Mouse (Mus musculus): ENCODE data around the gene Cyp4v3.
"Not testable (repeated sequence)": the region's sequence is repeated elsewhere in the genome, so short reads cannot be mapped to it uniquely, and the experiment has no call there.

Cyp4v3 gene

DNA sequence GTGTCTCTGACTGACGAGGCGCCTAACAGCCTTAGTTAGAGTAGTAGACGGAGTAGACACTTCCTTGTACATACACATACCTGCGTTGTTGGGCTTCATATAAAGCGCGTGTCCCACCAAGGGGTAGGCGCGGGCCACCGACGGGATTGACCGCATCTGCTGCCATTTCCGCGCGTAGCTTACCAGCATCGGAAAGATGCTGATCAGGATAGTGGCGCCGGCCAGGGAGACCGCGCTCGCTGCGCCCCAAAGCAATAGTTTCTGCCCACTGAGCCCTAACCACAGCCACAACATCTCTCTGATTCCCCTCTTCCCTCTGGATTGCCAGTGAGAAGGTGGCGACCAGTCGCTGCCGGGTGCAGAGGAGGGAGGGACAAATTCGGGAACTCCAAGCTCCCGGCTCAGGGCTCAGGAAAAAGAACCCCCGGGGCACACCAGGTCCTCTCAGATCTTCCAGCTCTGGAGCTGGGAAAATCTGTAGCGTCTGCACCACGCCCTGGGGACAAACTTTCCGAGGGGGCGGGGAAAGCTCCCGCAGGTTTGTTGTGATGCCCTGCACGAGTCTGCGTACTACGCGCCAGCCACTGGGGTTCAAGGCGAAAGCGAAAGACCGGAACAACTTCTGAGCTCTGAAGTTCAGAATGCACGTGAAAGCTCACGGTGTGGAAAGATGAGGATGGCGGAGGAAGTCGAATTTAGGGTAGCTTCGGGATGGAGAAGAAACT, at the start of gene Cyp4v3:
Gene Cyp4v3, minus strand, starts transcription at position 532 of the 725 bp plus-strand sequence.
- peak; percentile 23 to 66 for DNase-seq (ENCODE audit: low spot score in 2 of 2)

DNA sequence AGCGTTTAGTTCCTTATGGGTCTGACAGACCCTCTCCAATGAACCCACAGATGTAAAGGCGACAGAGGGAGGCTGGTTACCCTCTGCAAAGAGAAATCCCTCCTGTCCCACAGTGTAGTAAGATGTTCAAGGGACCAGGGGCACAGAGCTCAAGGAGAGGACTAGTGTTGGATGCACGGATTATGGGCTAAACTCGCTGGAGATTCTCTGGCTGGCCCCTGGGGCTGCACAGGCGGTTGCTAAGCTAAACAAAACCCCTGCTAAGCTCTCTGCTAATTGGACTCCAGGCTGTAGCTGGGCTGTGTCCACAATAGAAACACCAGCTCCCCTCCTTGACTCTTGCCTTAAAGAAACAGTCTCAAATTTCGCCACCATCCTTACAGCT, 48.9 kb upstream of the Cyp4v3 start, which contains the start of gene Fam149a:
Gene Fam149a, minus strand, starts transcription at position 329 of the 385 bp plus-strand sequence.
- DNase-seq (ENCODE audit: low spot score in 2 of 2): no peak

DNA sequence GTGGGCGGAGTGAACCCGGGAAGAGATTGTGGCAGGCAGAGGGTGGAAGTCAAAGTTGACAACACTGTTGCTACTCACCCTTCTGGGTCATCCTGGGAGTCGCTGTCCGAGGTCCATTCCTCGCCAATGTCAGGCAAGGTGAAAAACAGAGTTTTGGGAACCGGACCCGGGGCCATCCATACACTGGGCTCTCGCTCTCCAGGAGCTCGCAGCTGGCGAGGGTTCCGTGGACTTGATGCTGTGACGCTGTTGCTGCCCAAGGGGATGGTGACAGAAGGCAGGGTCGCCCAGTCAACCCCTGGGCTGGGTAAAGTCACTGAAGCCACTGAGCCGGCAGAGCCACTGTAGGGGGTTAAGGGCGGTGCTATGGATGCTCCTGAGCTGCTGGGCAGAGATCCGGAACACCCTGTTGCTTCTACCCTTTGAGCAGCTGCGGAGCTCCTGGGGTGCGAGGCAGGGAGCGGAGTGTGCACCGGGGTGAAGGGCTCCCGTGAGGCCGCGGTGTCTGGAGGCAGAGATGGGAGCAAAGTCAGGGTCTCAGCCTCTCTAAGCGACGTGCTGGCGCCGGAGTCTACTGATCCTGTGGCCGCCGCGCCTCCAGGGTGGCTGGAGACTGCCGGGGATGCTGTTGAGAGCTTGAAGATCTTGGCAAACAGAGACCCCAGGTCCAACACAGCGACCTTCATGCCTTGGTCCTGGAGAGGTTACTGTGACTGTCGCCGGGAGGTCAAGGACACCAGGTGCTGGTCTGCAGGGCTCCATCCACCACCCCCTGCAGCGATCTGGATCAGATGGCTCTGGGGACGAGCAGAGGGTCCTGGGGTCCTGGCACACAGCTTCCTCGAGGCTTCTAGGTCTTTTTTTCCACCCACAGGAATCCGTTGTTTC, 48.3 kb upstream of the Cyp4v3 start:
- DNase-seq (ENCODE audit: low spot score in 2 of 2): no peak

DNA sequence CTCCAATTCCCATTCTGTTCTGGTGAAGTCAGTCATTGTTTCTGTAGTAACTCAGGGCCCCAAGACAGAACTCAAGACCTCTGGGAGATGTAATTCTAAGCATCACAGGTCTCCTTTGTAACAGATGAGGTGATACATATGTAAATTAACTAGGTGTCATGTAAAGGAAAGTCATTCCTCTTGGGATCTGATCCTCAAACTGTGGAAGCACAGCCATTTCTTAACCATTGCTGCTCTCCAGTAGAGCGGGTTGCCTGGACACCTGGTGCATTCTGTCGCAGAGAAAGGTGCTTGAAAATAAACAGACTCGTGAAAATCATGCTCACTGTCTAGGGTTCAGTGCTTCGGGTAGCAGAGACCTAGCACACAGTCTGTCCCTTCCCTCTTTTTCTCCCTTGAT, 47.6 kb upstream of the Cyp4v3 start:
- DNase-seq (ENCODE audit: low spot score in 2 of 2): no peak

DNA sequence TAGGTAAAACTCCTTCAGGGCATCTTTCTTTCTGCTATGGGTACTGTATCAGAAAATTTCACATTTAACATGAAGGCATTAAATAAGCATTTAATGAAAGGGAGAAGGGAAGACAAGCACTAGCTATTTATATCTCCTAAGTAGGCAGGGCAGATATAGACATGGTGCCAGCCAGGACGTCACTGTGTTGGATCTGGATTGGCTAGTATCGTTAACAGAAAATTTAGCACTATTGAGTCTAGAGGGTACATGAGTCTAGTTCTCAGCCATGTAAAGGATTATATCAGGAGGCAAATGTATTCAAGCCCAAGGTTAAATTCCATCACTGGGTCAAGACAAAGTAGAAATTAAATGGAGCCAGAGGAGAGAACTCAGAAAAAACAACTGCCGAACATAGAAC, 41.1 kb upstream of the Cyp4v3 start:
- DNase-seq (ENCODE audit: low spot score in 2 of 2): no peak

DNA sequence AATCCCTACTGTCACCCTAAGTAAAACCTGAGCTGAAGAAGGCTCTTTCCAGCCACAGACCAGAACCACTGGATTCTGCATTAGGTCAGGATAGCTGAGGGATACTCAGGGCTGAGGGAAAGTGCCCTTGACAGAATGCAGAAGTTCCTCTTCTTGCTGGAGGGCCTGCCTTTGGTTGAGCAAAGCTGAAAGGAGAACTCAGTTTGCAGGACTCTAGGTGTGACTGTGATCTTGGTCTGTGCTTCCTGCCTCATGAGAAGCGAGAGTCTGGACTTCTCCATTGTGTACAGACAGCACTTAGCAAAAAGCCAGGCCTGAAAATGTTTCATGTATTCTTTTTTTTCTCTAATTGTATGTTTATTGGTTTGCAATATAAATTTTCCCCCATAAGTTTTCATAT, 34.1 kb upstream of the Cyp4v3 start:
- no peak for DNase-seq (ENCODE audit: low spot score in 2 of 2)

DNA sequence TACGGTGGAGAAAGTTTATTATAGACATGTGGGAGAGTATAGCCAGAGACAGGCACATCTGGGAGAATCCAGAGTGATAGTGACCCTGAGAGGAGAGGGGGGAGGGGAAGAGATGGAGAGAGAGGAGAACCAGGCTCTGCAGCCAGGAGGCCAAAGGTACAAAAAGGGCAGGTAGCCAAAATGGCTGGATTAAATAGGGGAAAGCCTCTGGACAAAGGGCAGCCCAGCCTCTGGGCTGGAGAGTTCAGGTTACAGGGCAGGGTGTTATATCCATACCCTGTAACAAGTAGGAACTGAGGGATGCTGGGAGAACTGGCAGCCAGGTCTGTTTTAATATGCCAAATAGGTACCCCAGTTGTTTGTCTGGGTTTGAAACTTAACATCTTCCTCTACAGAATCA, 30.2 kb upstream of the Cyp4v3 start:
- no peak for DNase-seq (ENCODE audit: low spot score in 2 of 2)

DNA sequence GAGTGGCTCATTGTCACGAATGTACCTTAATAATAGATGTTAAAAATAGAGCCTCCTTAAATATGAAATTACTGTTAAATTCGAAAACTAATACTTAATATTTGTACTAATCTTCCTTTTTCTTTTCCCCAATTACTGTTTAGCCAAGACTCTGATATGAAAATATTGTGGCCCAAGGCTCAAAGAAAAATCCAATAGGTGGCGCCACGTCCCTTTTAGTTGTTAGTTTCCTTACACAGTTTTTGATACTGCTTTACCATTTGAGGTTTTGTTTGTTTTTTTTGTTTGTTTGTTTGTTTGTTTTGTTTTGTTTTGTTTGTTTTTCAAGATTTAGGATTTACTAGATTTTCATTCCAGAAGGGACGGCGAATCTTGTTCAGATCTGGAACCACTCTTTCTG, 29.3 kb upstream of the Cyp4v3 start:
- peak in 1 of 2 experiments; percentile 31 for DNase-seq (ENCODE audit: low spot score in 2 of 2)

DNA sequence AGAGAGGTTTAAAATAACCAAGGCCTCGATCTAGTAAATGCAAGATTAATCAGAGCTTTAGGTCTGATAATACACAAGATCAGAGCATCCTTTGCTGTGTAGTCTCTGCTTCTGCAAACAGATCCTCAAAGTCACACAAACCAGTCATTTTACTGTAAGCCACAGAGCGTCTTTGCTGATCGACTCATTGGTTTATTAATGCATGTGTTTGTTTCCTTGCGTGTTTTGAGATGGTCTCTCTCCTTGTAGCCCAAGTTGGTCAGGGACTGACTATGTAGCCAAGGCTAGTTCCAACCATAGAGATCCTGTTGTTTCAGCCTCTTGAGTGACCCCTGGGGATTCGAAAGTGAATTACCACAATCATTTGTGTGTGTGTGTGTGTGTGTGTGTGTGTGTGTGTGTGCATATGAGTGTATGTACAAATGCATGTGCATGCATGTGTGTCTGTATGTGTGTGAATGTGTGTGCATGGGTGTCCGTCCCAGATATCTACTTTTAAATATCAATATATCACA, 26.1 kb upstream of the Cyp4v3 start:
- no peak for DNase-seq (ENCODE audit: low spot score in 2 of 2)

DNA sequence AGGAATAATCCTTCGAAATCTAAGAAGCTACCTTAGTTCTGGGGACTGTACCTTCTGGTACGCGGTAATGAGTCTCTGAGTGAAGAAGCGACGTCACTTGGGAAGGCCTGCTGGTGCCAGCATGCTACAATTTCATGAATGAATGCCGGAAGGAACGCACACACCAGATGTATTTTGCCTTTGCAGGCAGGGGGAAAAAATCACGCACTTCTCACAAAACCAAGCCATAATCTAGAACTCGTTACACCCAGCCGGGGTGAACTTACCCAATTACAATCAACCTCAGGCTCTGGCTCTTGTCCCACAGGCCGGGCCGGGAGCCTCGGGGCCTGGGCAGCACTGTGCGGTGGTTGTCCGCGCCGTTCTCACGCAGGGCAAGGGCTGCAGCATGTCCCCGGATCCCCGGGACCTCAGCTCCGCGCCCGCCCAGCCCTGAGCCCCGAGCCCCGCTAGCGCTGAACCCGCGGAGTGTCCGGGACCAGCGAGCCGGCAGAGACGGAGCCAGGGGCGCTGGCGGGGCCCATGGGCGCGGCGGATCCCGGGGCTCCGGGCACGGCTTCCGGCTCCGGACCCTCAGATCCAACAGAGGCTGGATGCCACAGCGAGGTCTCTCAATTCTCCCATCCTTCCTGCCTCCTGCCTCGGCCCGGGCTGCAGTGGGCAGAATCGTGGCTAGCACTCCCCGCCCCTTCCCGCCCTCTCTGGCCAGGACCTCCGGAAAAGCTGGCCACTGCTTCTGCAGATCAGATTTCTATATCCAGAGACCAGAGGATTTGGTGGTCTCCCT, 25.3 kb upstream of the Cyp4v3 start:
- DNase-seq (ENCODE audit: low spot score in 2 of 2): no peak

DNA sequence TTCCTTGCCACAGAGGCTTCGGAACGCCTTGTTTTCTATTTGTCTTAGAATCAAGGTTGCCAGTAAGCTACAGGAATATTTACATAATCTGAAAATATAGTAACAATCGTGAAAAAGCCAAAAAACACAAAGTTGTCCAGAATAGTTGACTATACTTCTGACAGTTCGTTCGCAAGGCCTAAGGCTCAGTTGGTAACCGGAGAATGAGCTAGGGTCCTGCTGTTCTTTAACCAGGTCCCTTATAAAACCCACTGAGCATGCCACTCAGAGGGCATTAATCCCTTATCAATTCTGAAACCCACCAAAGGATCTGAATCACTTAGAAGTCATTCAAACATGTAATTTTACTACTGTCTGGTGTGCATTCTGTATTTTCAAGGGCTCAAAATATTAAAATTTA, 22.8 kb upstream of the Cyp4v3 start:
- no peak for DNase-seq (ENCODE audit: low spot score in 2 of 2)

DNA sequence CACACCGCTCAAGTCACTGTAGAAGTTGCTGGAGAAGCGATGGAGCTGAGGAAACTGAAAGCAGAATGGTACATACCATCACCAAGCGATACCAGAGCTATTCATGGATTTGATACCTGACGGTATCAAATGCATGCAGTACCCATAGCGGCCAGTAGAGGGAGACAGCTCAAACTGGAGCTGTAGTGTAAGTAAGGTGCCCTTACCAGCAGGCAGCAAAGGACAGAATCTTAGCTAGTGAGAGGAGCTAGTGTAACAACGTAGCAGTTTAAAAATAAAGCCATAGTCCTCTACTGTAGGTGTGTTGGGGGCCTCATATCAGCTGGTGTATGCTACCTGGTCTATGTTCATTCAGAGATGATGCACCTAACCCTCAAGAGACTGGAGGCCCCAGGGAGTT, 12.0 kb upstream of the Cyp4v3 start:
- DNase-seq (ENCODE audit: low spot score in 2 of 2): peak; percentile 20 to 68

DNA sequence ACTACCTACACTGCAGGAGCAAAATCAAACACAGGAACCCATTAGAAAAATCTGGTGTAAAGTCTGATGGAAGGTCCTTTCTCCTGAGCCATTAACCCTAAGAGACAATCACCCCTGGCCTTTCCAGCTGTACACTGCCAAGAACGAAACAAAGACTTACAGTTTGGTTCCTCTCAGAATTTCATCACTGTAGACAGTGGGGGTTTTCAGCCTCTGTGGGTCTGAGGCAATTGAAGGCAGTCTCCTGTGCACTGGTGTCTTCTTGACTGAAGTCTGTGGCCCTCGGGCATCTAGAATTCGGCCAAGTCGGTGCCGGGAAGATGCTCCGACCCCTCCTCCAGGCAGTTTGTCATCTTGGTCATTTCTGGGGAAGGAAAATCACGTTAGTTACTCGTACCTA, 11.3 kb upstream of the Cyp4v3 start:
- DNase-seq (ENCODE audit: low spot score in 2 of 2): no peak

DNA sequence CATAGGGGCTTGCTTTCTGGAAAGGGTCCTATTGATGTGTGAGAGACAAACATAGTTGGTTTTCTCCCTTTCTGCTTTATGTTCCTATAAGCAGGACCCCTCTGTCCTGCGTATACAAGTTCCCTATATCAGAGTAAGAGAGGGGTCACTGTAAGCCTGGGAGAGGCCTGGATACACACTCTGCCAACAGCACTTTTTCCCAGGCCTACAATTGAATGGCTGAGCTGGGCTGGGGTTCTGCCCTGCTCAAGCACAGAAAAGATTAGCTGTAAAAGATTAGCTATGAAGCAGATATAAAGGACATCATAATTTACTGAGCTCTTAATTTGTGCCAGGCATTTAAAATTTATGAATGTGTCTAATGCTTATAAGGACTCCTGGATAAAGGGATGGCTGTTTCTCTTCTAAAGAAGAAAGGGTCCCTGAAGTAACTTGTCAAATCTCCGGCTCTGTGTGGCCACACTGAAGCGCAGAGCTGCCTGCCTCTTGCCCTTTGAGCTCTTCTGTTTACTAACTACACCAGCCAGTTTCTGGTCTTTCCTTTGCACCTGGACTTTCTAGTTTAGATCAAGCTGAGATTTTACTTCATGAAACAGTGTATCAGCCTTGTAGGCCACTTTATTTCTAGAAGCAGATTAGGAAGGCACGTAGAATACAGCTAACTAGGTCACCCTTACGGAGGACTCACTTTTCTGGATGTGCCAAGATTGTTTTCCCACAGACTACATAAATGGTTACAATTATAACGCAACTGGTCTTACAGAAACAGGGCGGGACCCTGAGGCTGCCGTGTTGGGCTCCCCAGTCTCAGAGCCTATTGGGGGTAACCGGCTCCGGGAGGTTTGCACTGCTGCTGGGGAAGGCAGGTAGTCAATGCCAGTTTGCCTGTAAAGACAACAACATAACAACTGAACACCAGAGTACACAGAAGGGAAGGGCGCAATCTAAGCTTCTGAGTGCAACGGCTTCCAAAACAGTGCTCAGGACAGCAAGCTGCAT, 8.9 kb upstream of the Cyp4v3 start:
- DNase-seq (ENCODE audit: low spot score in 2 of 2): no peak

DNA sequence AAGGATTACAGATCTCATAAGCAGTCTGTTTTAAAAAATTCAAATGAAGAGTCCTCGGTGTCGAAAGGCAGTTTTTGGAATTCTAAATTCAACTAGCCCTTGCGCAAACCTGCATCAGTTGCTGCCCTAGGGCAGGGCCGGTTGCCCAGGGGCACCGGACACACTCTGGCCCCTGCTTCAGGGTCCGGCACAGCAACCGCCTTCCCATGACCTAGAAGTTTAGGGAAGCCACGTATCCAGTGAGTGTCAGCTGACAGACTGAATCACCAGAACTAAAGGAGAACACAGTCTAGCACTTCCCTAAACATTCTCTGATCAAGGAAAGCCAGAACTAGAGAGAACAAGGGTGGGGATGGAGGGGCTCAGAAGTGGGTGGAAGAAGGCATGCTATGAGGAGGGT, 477 bp upstream of the Cyp4v3 start:
- DNase-seq (ENCODE audit: low spot score in 2 of 2): no peak

DNA sequence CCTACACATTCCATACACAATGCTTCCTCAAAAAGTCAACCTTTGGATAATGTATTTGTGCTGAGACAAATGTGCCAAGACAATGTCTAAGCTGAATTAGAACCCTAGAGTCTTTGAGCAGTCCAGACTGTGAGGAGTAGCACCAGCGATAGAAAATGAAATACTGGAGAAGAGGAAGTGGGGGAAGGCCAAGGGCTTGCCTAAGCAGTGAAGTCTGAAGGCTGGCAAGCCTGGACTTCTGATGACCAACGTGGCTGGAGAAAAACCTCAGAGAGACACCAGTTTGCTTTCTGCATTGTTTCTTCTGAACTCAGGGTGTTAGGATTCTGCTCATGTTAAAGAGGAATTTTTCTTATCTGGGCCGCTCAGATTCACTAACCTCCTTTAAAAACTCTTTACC, 2.2 kb downstream of the Cyp4v3 start:
- no peak for DNase-seq (ENCODE audit: low spot score in 2 of 2)

DNA sequence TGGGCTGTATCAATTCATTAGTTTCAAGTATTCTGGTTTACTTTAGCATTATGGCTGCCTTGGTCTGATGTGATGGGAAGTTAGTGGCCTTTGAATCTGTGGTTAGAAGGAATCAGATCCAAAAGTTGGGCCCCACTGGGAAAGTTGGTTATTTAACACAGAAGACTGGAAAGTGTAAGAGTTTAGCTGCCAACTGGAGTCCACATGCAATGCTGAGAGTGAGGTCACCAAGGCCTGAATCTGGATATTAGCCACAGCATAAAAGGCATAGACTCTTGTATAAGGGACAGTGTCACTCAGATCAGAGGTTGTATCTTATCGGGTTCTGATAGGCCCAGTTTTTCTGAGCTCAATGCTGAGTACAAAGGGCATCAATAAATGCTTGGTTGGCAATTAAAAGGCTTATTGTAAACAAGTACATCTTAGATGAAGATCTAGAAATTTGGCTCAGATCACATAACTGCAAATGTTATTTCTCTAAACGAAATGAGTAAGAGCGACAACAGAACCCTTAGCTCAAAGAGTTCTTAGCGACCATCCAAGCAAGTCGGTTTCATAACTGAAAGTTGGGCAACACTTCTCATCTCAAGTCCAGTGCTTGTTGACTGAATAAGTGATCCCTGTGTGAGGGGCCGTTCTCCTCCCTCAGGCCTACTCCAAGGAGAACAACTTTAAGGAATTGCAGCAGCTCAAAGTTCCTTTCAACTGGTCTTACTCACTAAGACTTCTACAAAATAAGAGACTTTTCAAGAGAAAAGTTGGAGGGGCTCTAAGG, 3.6 kb downstream of the Cyp4v3 start:
- DNase-seq (ENCODE audit: low spot score in 2 of 2): no peak

DNA sequence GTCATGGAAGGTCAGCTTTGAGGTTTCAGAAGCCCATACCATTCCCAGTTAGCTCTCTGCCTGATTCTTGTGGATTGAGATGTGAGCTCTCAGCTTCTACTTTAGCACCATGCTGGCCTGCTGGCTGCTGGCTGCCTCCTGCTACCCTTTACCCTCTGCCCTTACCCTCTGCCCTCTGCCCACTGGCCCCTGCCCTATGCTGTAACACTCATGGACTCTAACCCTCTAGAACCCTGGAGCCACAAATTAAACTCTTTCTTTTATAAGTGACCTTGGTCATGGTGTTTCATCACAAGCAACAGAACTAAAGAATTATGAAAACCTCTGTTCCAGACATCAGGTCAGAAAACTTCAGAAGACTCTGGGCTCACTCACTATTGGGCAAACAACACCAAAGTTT, 5.9 kb downstream of the Cyp4v3 start:
- not testable (repeated sequence) for DNase-seq (ENCODE audit: low spot score in 2 of 2)

DNA sequence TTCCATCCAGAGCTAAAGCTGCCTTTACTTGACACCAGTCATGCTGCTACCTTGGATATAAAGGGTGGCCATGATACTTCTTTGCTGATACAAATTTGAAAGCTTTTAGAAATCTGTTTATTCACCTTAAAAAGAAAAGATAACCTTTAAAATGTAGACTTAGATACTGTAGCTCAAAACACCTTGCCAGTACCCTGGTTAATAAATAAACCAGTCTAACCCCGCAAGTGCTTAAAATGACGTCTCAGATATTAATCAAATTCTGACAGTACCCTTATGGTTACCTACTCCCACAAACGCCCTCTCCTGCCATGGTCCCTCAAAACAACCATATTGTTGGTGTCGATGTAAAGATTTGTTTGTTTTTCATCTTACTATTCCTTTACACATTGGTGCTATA, 8.9 kb downstream of the Cyp4v3 start:
- no peak for DNase-seq (ENCODE audit: low spot score in 2 of 2)

DNA sequence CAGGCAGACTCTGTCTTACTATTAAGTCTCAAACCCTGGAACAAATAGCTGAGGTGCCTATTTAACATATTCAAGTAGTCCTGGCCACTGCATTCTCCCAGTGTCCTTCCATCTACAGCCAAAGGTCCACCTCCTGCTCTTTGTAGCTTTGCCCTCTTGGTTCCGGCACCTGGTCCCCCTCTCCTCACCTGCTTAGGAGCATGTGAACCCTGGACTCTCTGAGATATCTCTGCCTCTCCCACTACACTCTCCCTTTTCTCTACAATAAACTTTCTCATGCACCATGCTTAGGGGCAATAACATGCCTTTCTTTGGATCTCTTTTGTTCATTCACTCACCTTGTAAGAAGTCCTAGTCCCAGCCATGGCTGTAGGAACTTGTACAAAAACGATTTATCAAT, 11.7 kb downstream of the Cyp4v3 start:
- DNase-seq (ENCODE audit: low spot score in 2 of 2): no peak

All from spleen, postnatal 10 days (tissue).